Mouse (Mus musculus) C2C12 (cell line): ENCODE results near the gene Brpf3.

Experiments used
- CEBPB ChIP-seq: IDR thresholded peaks from one replicate; pipeline ENCODE4 v1.6.1; 2011; ENCODE audit warnings: low read depth, mild to moderate bottlenecking, control low read depth, moderate library complexity
- CTCF ChIP-seq: IDR thresholded peaks from one replicate; pipeline ENCODE4 v1.5.1; 2011; ENCODE audit not compliant: control insufficient read depth, insufficient read depth, insufficient read length
- MYOG ChIP-seq: IDR thresholded peaks from one replicate; pipeline ENCODE4 v1.6.1; 2011; ENCODE audit not compliant: control insufficient read depth, insufficient read length; ENCODE audit errors: extremely low read depth
- USF1 ChIP-seq: IDR thresholded peaks from one replicate; pipeline ENCODE4 v1.6.1; 2011; ENCODE audit warnings: low read depth, mild to moderate bottlenecking, control low read depth, moderate library complexity

DNA sequence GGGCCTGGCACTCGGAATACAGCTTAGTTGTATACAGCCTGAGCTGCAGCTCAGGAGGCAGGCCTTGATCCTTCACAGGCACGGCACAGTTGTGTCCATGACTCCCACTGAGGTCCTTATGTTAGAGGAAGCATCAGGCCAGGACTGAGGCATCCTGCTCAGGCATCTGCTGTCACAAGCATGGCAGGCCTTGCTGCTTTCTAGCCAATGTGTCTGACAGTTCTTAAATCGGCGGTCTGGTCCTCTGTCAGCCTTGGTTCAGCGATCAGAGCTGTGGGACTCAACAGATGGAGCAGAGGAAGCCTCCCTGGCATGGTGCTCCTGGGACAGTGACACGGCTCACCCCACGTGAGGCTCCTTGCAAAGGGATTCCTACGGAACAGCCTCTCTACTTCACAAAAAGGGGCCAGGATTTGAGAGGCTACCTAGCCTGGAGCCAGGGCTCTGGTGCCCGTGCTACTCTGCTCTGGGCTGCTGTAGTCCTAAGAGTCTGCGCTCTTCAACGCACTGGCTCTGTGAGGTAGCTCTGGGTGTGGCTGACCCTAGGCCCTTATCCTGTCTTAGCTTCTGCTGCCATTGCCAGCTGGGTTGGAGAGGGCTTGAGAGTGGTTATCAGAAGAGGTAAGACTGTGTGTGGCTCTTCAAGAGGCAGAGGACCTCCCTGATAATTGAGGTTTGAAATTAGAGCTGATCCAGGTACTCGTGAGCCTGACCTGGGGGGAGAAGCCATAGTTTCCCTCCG lies 22.3 kb downstream of the Brpf3 start:
- TF ChIP-seq MYOG (no peak), CTCF (no peak), CEBPB (no peak), USF1 (no peak)
